Mouse (Mus musculus): ENCODE data around the gene Gm49396. TPM values are rescaled to one million over a fixed set of nuclear protein-coding genes. Genes with fewer than 3 reads are reported as not detected.

Gene Gm49396
- 9.7 to 14.5 TPM (median 10.9 TPM) in 4 replicates for total RNA-seq (2023; ENCODE audit: inconsistent age)

DNA sequence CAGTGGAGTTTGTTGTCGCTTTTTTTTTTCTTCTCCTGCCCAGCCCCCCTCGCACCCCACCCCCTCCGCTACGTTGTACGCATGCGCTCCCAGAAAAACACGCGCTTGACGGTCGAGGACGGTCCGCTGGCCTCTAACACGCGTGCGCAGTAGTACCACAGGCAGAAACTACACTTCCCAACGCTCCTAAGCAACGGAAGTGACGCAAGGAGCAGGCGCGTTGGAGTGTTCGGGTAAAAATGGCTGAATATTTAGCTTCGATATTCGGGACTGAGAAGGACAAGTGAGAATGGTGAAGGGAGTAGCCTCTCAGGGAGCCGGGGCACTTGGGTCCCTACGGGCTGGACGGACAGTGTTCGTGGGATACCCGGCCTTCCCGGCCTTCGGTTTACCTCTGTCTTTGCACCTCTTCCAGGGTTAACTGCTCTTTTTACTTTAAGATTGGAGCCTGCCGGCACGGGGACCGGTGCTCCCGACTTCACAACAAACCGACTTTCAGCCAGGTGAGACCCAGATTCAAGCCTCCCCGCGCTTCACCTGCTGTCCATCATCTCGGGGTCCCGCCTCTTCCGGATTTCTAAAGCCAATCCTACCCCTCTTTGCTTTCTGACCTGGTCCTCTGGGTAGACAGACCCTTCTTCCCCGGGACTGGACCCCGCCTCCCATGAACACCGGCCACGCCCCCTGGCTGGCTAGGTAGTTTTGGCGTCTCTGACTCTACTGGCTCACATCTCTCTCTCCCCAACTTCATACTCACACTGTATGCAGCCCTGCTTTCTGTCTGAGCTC, at the start of gene Gm49396, which contains the start of the genes U2af1l4 and Psenen:
TSS of gene Gm49396 (plus strand) at position 228 of the 789 bp plus-strand sequence.
TSS of gene U2af1l4 (plus strand) at position 185 of the 789 bp plus-strand sequence.
TSS of gene Psenen (minus strand) at position 511 of the 789 bp plus-strand sequence.

DNA sequence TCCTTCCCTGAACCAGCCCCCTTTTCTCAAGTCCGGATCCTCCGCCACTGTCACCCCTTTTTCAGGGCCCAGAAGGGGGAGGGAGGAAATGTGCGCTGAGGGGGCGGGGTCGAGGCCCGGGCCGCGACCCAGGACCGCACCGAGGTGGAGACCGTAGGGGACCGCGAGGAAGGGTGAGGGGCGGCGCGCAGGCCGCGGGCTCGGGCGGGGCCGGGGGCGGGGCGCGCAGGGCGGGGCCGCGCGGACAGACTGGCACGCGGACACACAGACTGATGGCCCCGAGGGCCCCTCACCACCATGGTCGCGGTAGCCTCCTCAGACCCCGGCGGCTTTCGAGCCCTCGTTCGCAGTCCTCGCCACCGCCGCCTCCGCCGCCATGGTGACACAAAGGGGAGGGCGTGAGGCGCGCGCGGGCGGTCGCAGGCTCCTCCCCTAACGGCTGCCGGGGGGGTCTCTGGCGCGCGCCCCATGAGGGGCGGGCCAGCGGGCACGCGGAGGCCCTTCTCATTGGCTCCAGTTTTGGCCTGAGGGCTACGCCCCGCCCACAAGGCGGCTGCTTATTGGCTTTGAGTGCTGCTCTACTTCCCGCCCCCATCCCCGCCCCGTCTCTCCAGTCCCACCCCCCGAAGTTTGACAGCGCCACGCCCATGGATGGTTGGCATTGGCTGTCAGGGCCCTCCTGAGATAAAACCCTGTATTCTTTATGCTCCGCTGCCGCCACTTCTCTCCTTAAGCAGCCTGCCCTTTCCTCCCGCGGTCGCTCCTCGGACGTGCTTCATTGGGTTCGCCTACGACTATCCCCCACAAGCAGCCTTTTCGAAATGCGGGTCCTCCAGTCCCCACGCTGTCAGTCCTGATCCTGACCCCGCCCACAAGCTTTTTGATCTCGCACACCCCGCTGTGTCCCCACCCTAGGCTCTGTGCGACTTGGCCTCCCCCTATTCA, 28.2 kb upstream of the Gm49396 start, which contains the start of gene Arhgap33:
TSS of gene Arhgap33 (minus strand) at position 428 of the 945 bp plus-strand sequence.

DNA sequence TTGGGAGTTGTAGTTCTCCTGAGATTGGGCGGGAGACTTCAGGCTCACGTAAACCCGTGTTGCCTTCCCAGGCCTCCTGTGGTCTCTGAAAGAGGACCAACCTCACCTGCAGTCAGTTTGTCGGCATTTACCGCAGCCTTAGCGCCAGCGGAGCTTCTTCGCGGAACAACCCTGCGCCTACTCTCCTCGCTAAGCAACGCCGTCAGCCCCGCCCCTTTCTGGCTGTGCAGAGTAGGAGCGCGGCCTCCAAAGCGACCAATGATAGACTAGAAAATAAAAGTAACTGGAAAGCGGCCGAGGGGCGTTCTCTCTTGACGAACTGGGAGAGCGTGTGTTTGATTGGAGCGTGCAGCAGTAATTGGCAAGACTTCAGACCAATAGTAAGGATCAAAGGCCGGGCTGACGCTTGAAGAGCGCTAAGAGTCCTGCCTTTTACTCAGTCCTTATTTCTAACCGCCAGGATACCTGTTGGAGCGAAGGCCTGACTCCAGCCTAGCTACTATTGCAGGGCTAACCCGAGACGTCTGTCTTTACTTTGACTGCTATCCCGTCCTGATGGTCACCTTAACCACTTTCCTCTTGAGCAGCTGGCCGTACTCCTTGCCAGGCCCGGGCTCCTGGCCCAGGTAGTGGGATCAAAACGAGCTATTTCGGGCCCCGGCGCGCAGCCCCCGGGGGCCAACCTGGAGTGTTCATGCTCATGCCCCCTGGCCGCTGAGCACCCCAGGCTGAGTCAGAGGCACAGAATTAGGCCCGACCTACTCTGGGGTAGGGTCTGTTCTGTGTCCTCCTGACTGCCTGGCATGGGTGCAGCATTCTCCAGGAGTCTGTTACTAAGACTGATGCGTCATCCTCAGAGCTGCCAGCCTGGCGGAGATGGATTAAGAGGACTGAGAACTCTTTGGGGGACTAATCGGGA, 10.8 kb upstream of the Gm49396 start, which contains the start of the genes Hspb6 and Proser3:
TSS of gene Hspb6 (plus strand) at position 77 of the 919 bp plus-strand sequence.
TSS of gene Proser3 (minus strand) at position 198 of the 919 bp plus-strand sequence.

DNA sequence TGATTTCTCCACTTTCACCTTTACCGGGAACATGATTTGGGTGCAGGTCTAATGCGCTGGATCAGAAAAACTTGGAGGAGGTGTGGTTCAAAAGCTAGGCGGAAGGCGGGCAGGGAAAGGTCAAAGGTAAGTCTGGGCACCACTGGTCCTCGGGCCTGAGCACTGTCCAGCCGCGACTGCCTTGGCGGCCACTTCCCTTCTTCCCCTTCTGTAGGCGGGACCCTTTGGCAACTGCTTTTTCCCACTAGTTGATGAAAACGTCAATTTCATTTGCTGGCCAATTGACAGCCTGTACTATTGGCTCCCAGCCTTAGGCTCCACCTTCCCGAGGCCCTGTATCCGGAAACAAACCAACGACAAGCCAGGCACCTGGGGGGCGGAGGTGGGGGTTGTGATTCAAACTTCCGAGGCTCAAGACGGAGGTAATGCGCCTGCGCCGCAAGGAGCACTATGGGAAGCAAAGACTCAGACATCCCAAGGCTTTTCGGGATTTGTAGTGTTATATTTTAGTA, 3.6 kb upstream of the Gm49396 start, which contains the start of gene Lin37:
TSS of gene Lin37 (minus strand) at position 396 of the 512 bp plus-strand sequence.

DNA sequence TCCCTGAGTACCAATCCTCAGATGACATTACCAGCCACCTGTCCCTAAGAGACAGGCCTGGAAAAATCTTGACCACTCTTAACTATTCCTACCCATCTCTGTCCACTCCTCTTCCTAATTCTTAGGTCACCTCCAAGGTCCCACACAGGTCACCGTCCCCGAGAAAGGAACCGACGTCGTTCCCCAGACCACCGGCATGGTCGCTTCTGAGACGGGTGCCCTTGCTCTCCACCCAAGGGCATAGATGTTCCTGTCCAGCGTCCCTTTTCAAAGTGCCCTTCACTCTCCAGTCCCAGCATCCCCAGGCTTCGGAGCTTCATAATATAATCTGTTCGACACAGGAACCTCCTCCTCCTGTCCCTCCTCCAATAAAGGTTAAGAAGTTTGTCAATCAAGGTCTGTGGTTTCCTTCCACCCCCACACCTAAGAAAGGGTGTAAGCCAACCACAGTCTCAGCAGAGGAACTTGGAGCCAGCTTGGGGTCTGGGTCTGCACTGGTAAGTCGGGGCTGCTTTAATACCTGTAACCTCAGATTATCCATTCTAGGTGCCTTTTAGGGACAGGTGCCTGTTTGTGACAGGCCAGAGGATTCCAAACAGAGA, 1.9 kb downstream of the Gm49396 start, which contains the start of gene Igflr1:
TSS of gene Igflr1 (plus strand) at position 458 of the 602 bp plus-strand sequence.

DNA sequence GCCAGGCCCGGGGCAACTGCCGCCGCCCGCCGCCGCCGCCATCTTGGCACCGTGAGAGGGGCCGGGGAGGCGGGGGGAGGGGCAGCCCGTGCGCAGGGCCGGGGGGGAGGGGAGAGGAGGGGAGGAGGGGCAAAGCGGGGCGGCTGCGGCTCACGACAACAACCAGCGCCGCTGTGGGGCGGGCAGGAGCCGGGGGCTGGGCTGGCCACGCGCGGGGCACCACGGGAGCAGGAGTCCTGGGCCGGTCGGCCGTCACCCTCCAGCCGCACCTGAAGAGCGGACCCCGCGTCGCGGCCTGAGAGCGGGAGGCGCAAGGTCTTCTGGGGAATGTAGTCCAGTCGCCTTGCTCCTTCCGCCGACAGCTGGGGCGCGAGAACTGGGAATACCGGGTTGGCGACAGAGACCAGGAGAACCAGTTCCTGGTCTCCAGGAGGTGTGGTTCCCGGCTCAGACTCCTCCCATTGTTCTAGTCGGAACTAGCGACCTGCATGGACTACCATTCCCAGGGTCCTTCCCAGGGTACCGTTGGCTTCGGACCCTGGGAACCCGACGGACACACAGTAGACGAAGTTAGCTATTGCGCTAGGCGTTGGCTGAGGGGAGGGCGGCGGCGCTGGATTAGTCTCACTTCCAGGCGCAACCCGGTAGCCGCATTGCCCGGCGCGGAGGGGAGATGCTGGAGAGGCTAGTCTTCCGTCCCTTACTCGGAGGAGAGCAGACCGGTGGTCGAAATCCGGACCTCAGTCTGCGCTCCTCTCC, 25.7 kb downstream of the Gm49396 start, which contains the start of gene Kmt2b:
TSS of gene Kmt2b (minus strand) at position 51 of the 759 bp plus-strand sequence.

DNA sequence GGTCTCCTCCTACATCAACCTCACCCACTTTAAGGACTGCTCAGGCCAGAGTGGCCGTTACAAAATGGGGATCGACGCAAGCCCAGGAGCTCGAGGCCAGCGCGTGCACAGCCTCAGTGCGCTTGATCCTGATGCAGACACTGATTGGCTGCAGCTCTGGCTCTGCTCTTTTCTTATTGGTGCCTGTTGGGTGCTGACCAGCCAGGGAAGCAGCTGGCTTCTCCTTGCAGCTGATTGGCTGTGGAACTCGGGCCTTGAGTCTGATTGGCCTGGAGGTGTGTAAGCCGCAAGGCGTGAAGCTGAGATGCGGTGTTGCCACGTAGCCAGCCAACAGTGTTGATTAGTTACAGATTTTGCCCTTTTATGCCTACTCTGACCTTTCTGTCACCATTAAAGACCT, 35.6 kb downstream of the Gm49396 start, which contains the start of gene Zbtb32:
TSS of gene Zbtb32 (minus strand) at position 124 of the 400 bp plus-strand sequence.

DNA sequence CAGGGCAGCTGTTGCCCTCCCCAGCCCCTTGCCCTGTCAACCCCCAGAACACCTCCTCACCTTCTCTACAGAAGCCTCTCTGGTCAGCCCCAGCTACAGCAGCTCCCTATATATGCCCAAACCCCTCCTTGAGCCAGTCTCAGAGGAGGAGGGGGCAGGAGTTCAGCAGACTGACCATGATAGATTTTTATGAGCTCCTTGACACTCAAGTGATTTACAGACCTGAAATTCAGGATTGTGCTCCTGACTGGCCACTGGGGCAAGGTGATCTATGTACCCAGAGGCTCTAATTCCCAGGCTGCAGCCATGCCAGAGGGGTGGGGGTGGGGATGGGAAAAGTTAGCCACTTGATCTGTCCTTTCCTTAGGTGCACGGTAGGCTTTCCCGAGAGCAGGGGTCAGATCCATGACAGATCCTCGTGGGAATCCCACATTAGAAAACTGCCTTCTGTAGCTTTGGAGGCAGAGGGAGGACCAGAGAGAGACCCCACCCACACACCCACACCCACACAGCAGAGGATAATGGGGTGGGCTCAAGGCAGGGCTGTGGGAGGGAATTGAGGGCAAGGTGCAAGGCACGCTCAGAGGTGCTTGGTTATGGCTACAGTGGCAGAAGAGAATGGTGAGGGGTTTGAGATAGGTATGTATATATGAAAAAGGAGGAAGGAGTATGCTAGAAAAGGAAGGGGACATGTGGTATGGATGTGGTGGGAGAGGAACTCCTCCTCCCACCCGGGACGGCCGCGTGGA, 49.7 kb downstream of the Gm49396 start, which contains the start of gene Upk1a:
TSS of gene Upk1a (minus strand) at position 194 of the 749 bp plus-strand sequence.

Other genes with a start within 250 kb of the Gm49396 start
- 6.4 to 7.9 TPM (median 6.8 TPM) in 4 replicates for gene Syne4, start 248.5 kb upstream of the Gm49396 start, total RNA-seq (2023; ENCODE audit: inconsistent age)
- gene E130208F15Rik, start 241.6 kb upstream of the Gm49396 start, total RNA-seq (2023; ENCODE audit: inconsistent age), result 4.3 to 7.0 TPM (median 5.0 TPM) in 4 replicates
- 17.6 to 23.6 TPM (median 21.4 TPM) in 4 replicates for gene Sdhaf1, start 239.4 kb upstream of the Gm49396 start, total RNA-seq (2023; ENCODE audit: inconsistent age)
- gene Lrfn3, start 200.6 kb upstream of the Gm49396 start, total RNA-seq (2023; ENCODE audit: inconsistent age), result not detected in 4 replicates
- gene Tyrobp, start 149.6 kb upstream of the Gm49396 start, total RNA-seq (2023; ENCODE audit: inconsistent age), result 70.1 to 84.0 TPM (median 75.8 TPM) in 4 replicates
- 39.7 to 48.5 TPM (median 46.1 TPM) in 4 replicates for gene Hcst, start 143.5 kb upstream of the Gm49396 start, total RNA-seq (2023; ENCODE audit: inconsistent age)
- gene Nfkbid, start 141.6 kb upstream of the Gm49396 start, total RNA-seq (2023; ENCODE audit: inconsistent age), result 301 to 337 TPM (median 313 TPM) in 4 replicates
- gene Aplp1, start 117.8 kb upstream of the Gm49396 start, total RNA-seq (2023; ENCODE audit: inconsistent age), result not detected in 4 replicates
- not detected in 4 replicates for gene Kirrel2, start 105.7 kb upstream of the Gm49396 start, total RNA-seq (2023; ENCODE audit: inconsistent age)
- not detected in 4 replicates for gene Nphs1, start 105.0 kb upstream of the Gm49396 start, total RNA-seq (2023; ENCODE audit: inconsistent age)
- gene Prodh2, start 69.7 kb upstream of the Gm49396 start, total RNA-seq (2023; ENCODE audit: inconsistent age), result not detected in 4 replicates
- 11.3 to 15.9 TPM (median 12.8 TPM) in 4 replicates for gene Arhgap33, start 28.3 kb upstream of the Gm49396 start, total RNA-seq (2023; ENCODE audit: inconsistent age)
- 1.6 to 3.7 TPM (median 2.0 TPM) in 4 replicates for gene Hspb6, start 11.2 kb upstream of the Gm49396 start, total RNA-seq (2023; ENCODE audit: inconsistent age)
- 11.8 to 20.0 TPM (median 14.2 TPM) in 4 replicates for gene Proser3, start 11.0 kb upstream of the Gm49396 start, total RNA-seq (2023; ENCODE audit: inconsistent age)
- 38.2 to 49.8 TPM (median 44.0 TPM) in 4 replicates for gene Lin37, start 3.5 kb upstream of the Gm49396 start, total RNA-seq (2023; ENCODE audit: inconsistent age)
- gene U2af1l4, start within 50 bp of the Gm49396 start, total RNA-seq (2023; ENCODE audit: inconsistent age), result 98.1 to 127 TPM (median 108 TPM) in 4 replicates
- gene Psenen, start 283 bp downstream of the Gm49396 start, total RNA-seq (2023; ENCODE audit: inconsistent age), result 130 to 155 TPM (median 145 TPM) in 4 replicates
- 7.7 to 12.0 TPM (median 8.8 TPM) in 4 replicates for gene Igflr1, start 2.1 kb downstream of the Gm49396 start, total RNA-seq (2023; ENCODE audit: inconsistent age)
- gene Kmt2b, start 25.4 kb downstream of the Gm49396 start, total RNA-seq (2023; ENCODE audit: inconsistent age), result 95.8 to 120 TPM (median 111 TPM) in 4 replicates
- gene Zbtb32, start 35.6 kb downstream of the Gm49396 start, total RNA-seq (2023; ENCODE audit: inconsistent age), result 1.0 to 1.6 TPM (median 1.2 TPM) in 4 replicates
- gene Upk1a, start 49.5 kb downstream of the Gm49396 start, total RNA-seq (2023; ENCODE audit: inconsistent age), result 0.48 to 0.71 TPM (median 0.48 TPM) in 3 of 4 replicates, not detected in the other
- gene Cox6b1, start 62.8 kb downstream of the Gm49396 start, total RNA-seq (2023; ENCODE audit: inconsistent age), result 203 to 268 TPM (median 215 TPM) in 4 replicates
- gene Etv2, start 72.5 kb downstream of the Gm49396 start, total RNA-seq (2023; ENCODE audit: inconsistent age), result not detected in 4 replicates
- 91.1 to 103 TPM (median 95.7 TPM) in 4 replicates for gene Rbm42, start 87.0 kb downstream of the Gm49396 start, total RNA-seq (2023; ENCODE audit: inconsistent age)
- 54.9 to 62.9 TPM (median 59.7 TPM) in 4 replicates for gene Haus5, start 101.7 kb downstream of the Gm49396 start, total RNA-seq (2023; ENCODE audit: inconsistent age)
- gene Pmis2, start 108.3 kb downstream of the Gm49396 start, total RNA-seq (2023; ENCODE audit: inconsistent age), result not detected in 4 replicates
- gene 2200002J24Rik, start 135.6 kb downstream of the Gm49396 start, total RNA-seq (2023; ENCODE audit: inconsistent age), result not detected in 4 replicates
- gene Atp4a, start 148.9 kb downstream of the Gm49396 start, total RNA-seq (2023; ENCODE audit: inconsistent age), result 0.30 to 1.6 TPM (median 0.54 TPM) in 4 replicates
- gene Tmem147, start 166.2 kb downstream of the Gm49396 start, total RNA-seq (2023; ENCODE audit: inconsistent age), result 43.1 to 54.2 TPM (median 51.1 TPM) in 4 replicates
- gene Gapdhs, start 180.3 kb downstream of the Gm49396 start, total RNA-seq (2023; ENCODE audit: inconsistent age), result not detected in 4 replicates
- gene Sbsn, start 188.1 kb downstream of the Gm49396 start, total RNA-seq (2023; ENCODE audit: inconsistent age), result 2.7 to 5.7 TPM (median 2.9 TPM) in 4 replicates
- gene Dmkn, start 200.4 kb downstream of the Gm49396 start, total RNA-seq (2023; ENCODE audit: inconsistent age), result not detected in 4 replicates
- gene Krtdap, start 224.6 kb downstream of the Gm49396 start, total RNA-seq (2023; ENCODE audit: inconsistent age), result not detected in 4 replicates